Mouse (Mus musculus) kidney, adult 18-20 months (tissue): ENCODE results near the gene Arf1.
A peak's percentile ranks its signal among the peaks of the same experiment; 100 is the strongest.

Experiments
- DNase-seq: peaks from one replicate; pipeline ENCODE4 v3.0.0; 2021

Gene Arf1

DNA sequence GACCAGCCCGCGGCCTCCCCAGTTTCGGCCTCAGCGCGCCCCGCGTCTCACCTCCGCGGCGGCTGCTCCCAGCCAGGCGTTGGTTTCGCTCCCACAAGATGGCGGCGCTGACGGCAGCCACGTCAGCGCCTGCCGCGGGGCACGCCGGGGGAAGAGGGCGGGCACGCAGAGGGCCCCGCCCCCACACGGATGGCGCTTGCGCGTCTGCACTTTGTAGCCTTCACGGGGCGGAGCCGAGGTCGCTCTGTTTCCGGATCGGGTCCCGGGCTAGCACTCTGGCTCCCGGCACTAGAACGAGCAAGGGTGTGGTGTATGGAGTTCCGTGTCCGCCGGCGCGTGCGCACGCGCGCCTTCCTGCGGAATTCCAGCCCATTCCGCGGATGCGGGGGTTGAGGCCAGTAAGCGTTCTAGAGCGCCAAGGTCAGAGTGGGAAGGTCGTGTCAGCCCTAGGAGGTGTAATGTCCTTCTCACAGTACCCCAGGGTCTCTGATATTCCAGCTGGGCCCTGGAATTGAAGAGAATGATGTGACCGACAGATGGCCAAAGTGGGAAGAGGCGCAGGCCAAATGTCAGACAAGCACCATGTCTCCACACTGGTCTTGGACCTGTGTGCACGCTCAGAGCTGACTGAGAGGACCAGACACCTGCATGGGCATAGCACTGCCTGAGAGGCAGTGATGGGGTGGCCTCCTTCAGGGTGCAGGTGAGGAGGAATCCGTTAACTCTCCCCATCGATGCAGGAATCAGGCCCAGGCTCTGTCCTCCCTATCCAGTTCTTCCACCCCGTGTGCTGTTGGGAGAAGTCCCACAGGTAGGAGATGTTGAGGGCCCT is at the start of gene Arf1:
Arf1 (minus strand) TSS at position 149 of the 832 bp plus-strand sequence.
- peak; percentile 98 for DNase-seq

DNA sequence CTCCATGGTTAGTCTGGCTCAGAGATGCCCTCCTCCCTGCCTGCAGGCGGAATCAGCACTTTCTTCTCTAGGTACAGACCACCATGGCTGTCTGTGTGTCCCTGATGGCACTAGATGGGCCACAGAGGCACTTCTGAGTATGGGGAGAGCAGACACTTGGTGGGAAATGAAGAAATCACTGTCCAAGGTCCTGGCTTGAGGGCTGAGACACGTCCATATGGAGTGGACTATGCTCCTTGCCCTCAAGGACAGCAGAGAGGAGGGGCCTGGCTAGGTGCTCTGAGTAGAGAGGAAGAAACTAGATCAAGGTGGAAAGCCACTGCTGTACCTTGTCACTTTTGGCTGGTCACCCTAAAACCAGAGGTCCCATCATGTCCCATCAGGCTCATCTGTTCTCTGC is 48.8 kb upstream of the Arf1 start:
- no peak for DNase-seq

DNA sequence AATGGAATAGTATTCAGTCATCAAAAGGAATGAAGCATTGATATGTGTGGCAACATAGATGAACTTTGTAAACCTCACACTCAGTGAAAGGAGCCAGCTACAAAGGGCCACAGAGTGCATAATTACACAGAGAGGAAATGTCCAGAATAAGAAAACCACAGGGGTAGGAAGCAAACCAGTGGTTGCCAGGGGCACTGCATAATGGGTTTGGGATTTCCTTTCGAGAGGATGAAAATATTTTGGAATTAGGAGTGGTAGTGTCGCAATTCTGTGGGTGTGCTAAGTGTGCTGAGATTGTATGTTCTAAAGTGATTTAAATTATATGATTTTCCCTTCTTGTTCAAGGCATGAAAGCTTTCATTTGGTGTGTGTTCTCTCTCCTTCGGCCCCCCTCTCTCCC is 46.1 kb upstream of the Arf1 start:
- DNase-seq, result no peak

DNA sequence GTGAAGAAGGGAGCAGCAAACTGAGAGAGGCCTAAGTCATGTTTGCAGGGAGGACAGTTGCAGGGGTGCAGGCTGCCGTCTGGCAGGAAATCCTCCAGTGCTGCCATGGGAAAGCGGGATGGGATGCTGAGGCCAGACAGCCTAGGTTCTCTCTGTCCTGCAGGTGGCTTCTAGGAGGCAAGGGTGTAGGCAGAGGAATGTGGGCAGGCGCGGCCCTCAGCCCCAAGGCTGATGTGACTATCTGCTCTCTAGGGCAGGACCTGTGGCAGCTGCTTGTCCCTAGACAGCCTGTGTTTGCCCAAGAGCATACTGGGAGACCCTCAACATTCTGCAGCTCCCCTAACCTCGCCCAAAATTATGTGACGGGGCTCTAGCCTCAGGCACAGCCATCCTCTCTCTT is 38.7 kb upstream of the Arf1 start:
- DNase-seq, result no peak

DNA sequence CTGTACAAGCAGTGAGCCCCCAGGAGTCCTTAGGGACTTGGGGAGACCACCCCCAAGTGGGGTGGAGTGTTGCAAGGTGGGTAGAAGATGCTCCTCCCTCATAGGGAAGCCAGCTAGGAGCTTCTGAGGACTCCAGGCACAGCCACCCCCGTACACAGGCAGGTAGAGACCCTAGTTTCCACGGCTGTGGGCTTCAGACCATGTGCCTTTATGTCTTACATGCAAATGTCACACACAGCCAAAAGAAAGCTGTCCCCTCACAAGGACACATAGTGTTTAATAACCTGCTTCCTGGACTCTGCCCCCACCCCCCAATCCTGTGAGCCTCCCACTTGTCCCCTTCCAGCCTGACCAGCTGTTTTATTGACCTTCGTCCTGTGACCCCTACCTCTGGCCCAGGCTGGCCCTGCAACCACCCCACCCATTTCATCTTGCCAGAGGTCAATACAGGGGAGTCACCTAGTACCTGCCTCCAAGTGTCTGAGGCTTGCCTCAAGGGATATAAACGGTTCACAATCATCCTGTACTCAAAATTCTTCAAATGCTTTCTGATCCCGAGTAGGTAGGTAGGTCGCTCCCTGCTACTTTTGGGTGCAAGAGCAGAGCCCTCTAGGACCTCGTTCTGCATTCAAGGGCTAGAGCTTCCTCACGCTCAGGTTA is 37.2 kb upstream of the Arf1 start:
- no peak for DNase-seq

DNA sequence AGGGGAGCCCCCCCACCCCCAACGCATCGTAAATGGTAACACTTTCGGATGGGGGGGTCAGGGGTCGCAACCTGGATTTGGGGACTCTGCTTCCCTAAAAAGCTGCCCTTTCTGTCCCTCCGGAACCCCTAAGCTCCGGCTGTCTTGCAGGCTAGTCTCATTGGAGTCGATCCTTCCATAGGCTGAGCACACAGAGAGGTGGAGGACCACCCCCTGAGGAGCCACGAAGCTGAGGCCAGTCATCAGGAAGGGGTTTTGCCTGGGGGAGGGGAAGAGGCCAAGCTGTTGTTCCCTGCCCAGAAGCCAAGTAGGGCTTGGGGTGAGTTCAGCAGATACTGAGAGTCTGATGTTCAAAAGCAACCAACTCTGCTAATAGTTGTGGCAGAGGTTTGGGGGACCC is 36.5 kb upstream of the Arf1 start:
- DNase-seq, result no peak

DNA sequence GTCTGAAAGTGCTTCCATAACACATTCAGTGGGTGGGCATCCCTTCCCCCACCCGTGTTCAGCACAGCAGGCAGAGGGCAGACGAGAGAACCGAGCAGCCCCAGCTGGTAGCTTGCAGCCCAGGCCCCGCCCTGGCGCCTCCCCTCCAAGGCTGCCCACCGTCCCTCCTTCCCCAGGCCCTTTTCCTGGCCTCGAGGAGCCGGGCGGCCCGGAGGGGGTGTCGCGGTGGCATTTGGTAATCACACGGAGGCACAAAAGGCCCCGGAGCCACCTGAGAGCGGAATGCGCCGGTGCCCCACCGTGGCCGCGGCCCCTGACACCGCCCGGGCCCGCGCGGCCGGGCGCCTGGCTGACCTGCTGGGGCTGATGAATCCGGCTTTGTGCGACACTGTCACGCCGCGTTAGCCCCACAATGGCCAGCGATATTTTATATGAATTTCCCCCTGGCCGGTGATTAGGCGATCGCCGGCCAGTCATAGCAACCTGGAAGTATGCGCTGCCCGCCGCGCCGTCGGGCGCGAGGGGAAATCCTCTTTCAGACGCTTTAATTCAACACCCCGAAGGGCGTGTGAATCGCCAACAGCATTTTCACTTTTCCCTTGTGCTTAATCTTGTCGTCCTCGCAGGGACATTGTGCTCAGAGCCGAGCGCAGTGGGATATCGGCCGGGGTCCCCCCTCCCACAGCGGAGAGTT is 35.9 kb upstream of the Arf1 start:
- peak; percentile 26 for DNase-seq

DNA sequence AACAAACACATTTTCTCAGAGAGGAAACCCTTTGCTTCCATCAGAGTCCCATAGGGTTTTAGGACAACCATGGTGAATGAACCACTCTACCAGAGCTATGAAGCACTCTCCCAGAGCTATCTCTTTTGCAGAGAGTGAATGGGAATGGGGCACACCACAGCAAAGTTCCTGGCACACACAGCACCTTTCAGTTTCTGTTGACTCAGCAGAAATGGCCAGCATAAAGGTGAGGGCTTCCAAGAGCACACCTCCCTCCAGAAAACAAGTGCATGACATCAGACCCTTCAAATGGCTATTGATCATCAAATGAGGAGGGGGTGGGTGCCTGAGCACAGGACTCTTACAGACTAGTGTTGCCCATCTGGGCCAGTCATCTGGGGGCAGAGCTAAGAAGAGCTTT is 34.2 kb upstream of the Arf1 start:
- no peak for DNase-seq

DNA sequence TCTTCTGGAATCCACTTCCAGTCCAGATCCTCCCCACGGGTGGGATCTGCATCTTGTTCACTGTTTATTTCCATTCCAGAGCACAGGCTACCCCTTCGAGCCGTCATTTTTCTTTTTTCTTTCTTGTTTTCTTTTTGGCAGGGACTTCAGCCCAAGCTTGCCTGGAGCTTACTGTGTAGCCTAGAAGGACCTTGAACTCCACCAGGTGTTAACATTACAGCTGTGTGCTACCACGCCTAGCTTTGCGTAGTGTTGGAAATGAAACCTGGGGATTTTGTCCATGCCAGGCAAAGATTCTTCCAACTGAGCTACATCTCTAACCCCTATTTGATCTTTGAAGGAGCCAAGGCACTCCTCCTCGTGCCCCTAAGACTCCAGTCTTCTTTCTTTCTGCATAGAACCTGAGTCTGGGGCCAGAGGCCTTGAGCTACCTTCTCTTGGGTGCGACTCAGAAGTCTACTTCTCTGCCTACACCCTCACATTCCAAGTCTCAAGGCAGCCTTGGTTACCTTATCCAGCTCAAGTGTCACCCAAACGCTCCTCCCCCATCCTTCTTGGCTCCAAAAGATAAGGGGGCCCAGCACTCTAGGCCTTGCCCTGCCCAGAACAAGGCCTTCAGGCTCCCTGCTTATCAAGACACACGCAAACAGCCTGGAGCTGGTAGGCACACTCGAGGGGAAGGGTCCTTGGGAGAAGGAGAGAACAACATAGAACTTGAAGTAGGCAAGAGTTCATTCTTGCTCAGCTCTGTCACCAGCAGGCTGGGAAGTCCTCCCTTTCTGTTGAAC is 32.8 kb upstream of the Arf1 start:
- DNase-seq, result no peak

DNA sequence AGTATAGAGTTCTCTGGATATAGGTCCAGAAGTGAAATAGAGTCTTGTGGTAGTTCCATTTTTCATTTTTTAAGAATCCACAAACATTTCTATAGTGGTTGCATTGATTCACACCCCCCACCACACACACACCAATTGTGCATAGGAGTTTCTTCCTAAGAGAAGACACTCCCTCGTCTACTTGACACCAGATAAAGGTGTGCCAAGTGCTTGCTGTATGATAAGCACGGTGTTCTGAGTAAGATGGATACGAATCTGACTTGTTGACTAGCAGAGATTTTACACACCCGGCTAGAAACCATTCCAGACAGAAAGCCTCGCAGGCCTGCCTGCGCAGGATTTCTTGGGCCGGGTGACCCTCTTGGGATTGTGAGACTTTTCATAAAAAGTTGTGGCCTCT is 31.6 kb upstream of the Arf1 start:
- DNase-seq, result no peak

DNA sequence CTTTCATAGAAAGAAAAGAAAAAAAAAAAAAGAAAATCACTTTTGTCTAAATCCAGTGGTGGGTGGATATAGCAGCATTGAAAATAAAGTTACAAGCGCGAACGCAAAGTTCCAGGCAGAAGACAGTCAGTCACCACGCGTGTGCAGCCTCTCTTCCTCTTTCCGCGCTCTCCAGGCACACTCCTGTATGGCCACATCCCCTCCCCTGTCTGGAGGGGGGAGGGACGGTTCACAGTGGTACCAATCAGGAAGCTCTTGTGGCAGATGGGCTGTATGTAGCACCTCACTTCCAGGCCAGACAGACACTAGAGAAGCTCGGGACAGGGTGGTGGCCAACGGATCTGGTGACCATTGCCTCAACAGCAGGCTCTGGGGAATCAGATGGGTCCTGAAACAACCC is 20.0 kb upstream of the Arf1 start:
- no peak for DNase-seq

DNA sequence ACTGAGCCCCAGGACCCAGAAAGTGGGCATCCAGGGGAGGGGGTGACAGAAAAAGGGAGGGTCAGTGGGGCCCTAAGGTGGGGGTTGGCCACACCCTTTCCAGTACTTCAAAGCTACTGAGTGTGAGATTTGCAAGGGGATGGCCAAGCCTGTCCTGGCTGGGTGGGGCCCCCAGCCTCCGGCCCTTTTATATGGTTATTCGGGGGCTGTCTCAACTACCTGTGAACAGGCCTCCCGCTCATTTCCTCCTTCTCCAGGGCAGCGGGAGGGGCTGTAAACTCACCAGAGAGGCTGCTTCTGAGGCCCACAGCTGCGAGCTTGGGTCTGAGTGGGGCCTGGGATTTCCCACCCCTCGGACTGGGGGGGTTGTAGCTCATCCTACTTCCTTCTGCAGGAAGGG is 15.8 kb upstream of the Arf1 start:
- no peak for DNase-seq

DNA sequence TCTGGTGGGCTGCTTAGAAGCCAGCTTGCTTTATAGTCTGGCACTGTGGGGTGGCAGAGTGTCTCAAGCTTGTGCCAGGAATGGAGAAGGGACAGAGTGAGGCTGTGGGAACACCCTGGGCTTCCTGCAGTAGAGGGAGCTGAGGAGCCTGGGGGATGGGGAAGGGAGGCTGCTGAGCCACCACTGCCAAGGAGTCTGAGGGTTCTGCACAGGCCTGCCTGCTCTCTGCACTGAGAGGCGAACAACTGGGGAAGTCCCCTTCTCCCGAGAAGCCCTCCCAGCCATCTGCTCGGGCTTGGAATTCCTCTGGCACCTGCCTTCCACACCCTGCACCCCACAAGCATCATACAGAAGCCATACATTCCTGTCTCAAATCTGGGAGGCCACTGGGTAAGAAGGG is 13.8 kb upstream of the Arf1 start:
- DNase-seq, result no peak

DNA sequence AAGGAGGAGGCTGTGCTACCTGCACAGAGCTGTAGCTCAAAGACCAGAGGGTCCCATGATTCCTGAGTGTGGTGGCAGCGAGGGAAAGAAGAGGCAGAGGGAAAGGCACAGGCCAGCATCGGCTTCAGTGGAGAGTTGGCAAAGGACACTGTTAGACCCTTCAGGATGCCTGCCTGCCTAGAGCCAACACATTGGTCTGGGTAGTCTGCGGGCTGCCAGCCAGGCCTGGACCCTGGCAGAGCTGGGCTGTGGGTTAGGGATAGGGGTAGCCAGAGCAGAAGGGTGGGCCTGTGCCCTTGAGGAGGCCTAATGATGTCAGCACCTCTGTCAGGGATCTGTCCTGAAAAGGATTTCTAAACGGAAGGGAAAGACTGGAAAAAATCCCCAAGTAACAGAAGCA is 11.7 kb upstream of the Arf1 start:
- DNase-seq, result no peak

DNA sequence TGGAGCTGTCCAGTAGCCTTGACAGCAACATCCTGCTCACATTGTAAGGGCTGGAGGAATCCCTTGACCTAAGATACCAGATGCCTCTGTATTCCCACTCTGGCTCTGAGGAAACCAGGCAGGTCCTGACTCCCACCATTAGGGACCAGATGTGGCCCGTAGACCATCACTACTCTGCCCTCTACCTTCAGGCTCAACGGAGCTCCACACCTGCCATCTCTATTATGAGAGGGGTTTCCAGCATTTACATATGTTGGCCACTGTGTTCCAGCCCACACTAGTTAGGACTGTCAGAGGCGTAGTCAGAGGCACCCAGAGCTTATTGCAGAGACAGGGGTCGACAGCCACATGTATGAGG is 11.3 kb upstream of the Arf1 start:
- no peak for DNase-seq

DNA sequence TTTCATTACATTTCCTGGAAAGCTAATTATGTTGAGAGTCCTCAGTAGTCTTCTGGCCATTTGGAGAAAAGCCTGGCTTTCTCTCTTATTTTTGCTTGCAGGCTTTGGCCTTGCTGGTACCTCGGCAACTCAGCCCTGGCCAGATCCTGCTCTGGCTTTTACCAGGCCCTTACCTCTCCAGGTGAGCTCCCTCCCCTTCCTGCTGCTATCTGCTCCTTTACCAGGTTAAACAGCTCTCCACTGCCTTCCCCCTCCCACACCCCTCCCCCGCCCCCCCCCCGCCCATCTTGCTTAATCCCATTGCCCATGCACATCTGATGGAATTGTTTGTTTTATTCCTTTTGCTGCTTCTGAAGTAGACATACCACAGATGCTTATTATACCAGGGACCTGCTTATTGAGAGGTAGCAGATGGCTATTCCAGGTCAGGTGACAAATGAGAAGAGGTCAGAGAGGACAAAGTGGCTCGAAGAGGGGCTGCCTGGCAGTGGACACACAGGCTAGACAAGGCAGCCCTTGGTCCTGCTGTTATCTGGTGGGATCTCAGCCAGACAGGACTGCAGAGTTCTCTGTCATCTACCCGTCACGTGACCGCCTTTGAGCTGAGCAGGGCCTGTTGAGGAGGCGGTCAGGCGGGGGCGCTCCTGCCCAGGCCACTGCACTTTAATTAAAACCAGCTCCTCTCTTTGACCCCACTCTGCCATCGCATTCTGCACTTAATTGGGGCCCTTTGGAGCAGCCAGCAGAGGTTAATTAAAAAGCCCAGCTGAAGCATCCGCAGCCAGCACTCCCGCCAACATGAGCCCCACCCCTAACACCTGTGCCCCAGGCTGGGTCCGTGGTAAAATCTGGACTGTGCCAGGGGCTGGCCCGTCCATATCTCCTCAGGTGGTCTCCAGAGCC is 10.7 kb upstream of the Arf1 start:
- DNase-seq, result peak; percentile 69

DNA sequence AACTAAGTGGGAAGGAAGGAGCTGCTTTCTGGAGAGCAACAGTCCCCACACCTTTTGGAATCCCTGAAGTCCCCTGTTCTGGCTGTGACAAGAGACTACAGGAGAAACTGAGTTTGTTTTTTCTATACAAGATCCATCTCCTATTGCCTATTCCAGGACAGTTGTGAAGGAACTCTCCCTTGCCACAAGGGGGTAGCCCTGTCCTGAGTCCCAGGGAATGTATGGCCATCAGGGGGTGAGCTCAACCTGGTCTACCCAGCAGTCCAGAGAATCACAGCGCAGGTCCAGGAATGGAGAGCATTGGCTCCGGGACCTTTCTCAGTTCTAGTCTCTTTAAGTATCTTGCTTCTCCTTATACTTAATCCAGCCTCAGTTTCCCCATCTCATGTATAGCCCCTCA is 4.7 kb upstream of the Arf1 start:
- DNase-seq, result no peak

DNA sequence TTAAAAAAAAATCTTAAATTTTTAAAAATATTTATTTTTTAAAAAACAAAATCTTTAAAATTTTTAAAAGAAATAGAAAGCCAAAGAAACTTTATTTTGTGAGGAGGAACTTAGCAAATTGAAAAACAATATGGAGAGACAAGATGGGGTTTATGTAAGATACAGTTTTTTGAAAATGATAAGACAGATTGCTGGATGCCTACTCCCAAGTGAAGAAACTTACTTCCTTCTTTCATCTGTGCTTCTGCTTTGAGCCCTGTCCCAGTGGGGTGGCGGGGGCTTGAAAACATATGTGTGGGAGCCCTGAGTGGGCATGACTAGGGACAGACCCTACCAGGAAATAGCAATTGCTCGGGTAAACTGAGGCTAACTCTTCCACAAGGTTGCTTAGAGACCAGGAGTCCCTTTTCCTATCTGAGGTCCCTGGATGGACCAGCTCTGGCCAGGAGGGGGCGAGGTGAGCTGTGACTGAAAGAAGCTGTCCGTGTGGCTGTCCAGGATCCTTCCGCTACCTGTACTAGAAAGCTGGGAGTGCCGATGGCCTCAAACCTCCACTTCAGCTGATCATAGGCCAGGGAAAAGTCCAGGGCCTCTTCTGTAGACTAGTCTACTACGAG is 2.2 kb upstream of the Arf1 start:
- peak; percentile 79 for DNase-seq

DNA sequence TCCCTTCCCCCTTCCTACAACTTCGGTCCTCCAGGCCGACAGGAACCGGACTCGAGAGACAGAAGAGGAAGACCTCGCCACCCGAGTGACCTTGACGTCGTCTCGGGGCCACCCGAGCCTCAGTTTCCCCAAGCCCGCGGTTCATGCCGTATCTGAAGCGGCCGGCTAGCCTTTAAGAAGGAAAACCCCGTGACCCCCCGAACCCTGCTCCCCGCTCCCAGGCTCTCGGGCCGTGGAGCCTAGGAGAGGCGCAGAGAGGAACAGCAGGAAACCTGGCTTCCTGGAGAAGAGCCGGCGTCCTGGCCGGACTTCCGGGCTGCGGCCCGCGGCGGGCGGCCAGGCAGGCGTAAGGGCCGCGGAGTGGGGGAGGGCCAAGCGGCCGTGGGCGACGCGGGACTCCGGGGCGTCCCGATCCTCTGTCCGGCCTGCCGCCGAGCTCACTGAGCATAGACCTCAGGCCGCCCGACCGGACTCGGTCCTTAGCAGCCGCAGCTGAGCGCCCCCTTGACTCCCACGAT is 407 bp downstream of the Arf1 start:
- no peak for DNase-seq

DNA sequence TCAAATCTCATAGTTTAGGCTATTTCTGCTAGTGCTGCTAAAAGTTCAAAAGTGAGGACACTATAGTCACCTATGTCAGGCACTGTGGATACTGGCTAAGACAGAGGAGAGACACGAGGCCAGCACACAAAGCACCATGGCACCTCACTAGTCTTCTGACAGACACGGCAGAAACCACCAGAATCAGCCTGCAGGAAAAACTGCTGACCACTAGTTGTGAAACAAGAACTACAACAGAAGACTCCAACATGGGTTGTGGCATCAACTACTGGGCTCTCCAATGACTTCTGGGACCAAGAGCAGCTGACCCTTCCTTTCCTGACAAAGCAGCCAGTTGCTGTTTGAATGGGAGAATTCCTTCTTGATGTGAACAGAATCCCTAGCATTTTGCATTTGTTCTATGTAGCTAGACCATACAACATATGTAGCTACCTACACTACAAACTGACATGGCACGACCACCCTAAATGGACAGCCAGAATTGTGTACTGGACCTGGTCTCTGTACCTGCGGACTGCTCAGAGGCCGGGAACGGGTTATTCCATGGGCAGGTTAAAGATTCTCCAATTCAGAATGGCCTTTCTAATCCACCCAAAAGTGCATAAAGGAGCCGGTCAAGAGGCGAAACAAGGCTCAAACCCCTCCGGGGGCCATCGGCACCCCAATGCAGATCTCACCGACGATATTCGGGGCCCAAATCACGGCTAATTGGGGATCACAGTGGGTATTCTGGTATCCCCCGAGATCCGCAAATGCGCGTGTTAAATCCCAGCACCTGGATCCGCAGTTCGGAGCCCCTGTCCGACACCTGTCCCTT is 1.1 kb downstream of the Arf1 start:
- peak; percentile 51 for DNase-seq

DNA sequence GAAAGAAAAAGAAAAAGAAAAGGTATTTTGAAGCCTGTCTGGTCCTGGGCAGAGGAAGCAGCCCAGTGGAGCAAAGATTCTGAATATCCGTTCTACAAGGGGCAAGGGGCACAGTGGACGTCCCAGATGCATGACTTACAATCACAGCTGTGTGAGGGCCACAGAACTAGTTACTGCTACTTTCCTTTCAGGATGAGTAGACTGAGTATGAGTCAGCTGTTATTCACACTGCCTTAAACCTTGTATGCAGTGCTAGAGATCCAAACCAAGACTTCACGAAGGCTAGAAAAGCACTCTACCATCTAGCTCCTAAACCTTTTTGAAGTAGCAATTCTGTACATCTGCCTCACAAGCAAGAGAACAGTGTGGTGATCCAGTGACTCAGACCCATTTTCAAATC is 1.8 kb downstream of the Arf1 start:
- DNase-seq, result no peak
